Mouse (Mus musculus) limb, embryonic 15.5 days (tissue): Measurements from ENCODE around the gene Clpp. TPM values are rescaled to one million over a fixed set of nuclear protein-coding genes. Genes with fewer than 3 reads are reported as not detected.

Source experiments
- ATAC-seq: fragments of 200-750 bp; cut with Nextera tagmentation; 2 replicates; pipeline ENCODE4 v1.8.0; 2017; ENCODE audit warnings: low read depth, moderate TSS enrichment; ENCODE audit not compliant: insufficient number of reproducible peaks, low FRiP score, low TSS enrichment
- H3K27ac ChIP-seq: fragments of 300-500 bp; sonication (generic); 2 replicates; pipeline ENCODE4 v1.5.1; 2015; ENCODE audit warnings: moderate library complexity, mild to moderate bottlenecking, inconsistent platforms
- H3K27me3 ChIP-seq: fragments of 300-500 bp; sonication (generic); 2 replicates; pipeline ENCODE4 v1.6.1; 2015; ENCODE audit warnings: inconsistent platforms
- H3K36me3 ChIP-seq: fragments of 300-500 bp; sonication (generic); 2 replicates; pipeline ENCODE4 v1.6.1; 2015; ENCODE audit warnings: inconsistent platforms
- H3K4me1 ChIP-seq: fragments of 300-500 bp; sonication (generic); 2 replicates; pipeline ENCODE4 v1.6.1; 2015; ENCODE audit warnings: inconsistent platforms
- H3K4me2 ChIP-seq: fragments of 300-500 bp; sonication (generic); 2 replicates; pipeline ENCODE4 v1.6.1; 2015; ENCODE audit warnings: mild to moderate bottlenecking, inconsistent platforms
- H3K4me3 ChIP-seq: fragments of 300-500 bp; sonication (generic); 2 replicates; pipeline ENCODE4 v1.5.1; 2015; ENCODE audit warnings: mild to moderate bottlenecking, inconsistent platforms
- H3K9ac ChIP-seq: fragments of 300-500 bp; sonication (generic); 2 replicates; pipeline ENCODE4 v1.6.1; 2015; ENCODE audit warnings: inconsistent platforms
- H3K9me3 ChIP-seq: fragments of 300-500 bp; sonication (generic); 2 replicates; pipeline ENCODE4 v1.6.1; 2016; ENCODE audit warnings: inconsistent platforms
- WGBS: fragments of 180-500 bp; shearing (Covaris S2); methylation state at CpG from one replicate; pipeline ENCODE4 v1.1.7; 2015; 5-methylcytosine and 5-hydroxymethylcytosine counted together
- polyA plus RNA-seq: library from polyadenylated mRNA; unstranded; fragments of >200 nt; fragmentation: Nextera tagmentation; extraction: Ambion mirVana; gene quantifications from 2 replicates; pipeline ENCODE4 v1.2.1, GENCODE M21; 2015

Gene Clpp
- polyA plus RNA-seq, 1 experiment from 2014 or later = 136 TPM

DNA sequence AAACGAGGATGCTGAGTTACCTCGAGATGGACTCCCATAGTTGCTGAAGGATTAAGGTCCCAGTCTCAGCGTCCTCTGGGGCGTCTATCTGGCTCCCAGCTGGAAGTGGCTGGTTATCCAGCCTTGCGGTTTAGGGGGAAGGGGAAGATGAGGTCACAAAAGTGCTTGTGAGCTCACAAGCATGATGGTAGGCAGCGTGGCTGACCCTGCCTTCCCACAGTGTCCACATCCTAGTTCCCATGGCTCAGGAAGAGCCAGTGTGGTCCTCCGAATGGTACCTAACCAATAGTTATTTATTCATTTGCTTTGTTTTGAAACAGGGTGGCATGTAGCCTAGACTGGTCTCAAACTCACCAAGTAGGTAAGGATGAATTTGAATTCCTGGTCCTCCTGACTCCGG, 51.4 kb downstream of the Clpp start, which contains the start of gene Slc25a41:
Gene Slc25a41 (minus strand): TSS at position 101 of the 400 bp plus-strand sequence.
- no peak within 1 kb of the TSS for H3K9ac ChIP-seq
- H3K27ac ChIP-seq = no peak within 1 kb of the TSS
- H3K4me1 ChIP-seq = peaks cover 8% of the 10 kb centered on the region; the same call in 1 of the 2 replicates
- no peak within 1 kb of the TSS for H3K4me2 ChIP-seq
- 0 out of 2 replicates have a peak, but pooled peaks cover 3% of the 10 kb centered on the region for H3K9me3 ChIP-seq
- 68% methylated on average over 8 of the region's 8 CpGs for WGBS
- H3K36me3 ChIP-seq = no peaks in the 10 kb centered on the region
- H3K4me3 ChIP-seq = no peak within 1 kb of the TSS
- no peak for ATAC-seq
- peaks cover 15% of the 10 kb centered on the region for H3K27me3 ChIP-seq

Other genes starting within 250 kb of the Clpp start
- 15.2 and 20.5 TPM in 2 replicates for gene Nrtn, start 232.8 kb upstream of the Clpp start, polyA plus RNA-seq
- 43.9 and 45.5 TPM in 2 replicates for gene Dus3l, start 225.5 kb upstream of the Clpp start, polyA plus RNA-seq
- 0.72 and 1.00 TPM in 2 replicates for gene Prr22, start 220.1 kb upstream of the Clpp start, polyA plus RNA-seq
- 6.0 and 6.1 TPM in 2 replicates for gene Rfx2, start 159.3 kb upstream of the Clpp start, polyA plus RNA-seq
- gene Acsbg2, start 115.9 kb upstream of the Clpp start, polyA plus RNA-seq = 0.06 TPM in 1 of 2 replicates, not detected in the other
- 0.16 and 0.24 TPM in 2 replicates for gene 1700061G19Rik, start 114.8 kb upstream of the Clpp start, polyA plus RNA-seq
- gene Mllt1, start 54.9 kb upstream of the Clpp start, polyA plus RNA-seq = 43.6 and 50.5 TPM in 2 replicates
- 20.5 and 24.0 TPM in 2 replicates for gene Acer1, start 8.2 kb upstream of the Clpp start, polyA plus RNA-seq
- gene Alkbh7, start 7.0 kb downstream of the Clpp start, polyA plus RNA-seq = 36.3 and 39.0 TPM in 2 replicates
- 0.42 TPM in 1 of 2 replicates, not detected in the other for gene Pspn, start 9.7 kb downstream of the Clpp start, polyA plus RNA-seq
- 62.0 and 75.6 TPM in 2 replicates for gene Gtf2f1, start 21.0 kb downstream of the Clpp start, polyA plus RNA-seq
- gene Gm17949, start 21.2 kb downstream of the Clpp start, polyA plus RNA-seq = 0.37 and 0.40 TPM in 2 replicates
- gene Khsrp, start 41.2 kb downstream of the Clpp start, polyA plus RNA-seq = 24.2 and 35.9 TPM in 2 replicates
- not detected in 2 replicates for gene Slc25a41, start 51.3 kb downstream of the Clpp start, polyA plus RNA-seq
- gene Crb3, start 68.8 kb downstream of the Clpp start, polyA plus RNA-seq = 9.7 and 11.4 TPM in 2 replicates
- 5.5 and 5.7 TPM in 2 replicates for gene Slc25a23, start 69.6 kb downstream of the Clpp start, polyA plus RNA-seq
- 1.6 and 2.2 TPM in 2 replicates for gene Dennd1c, start 88.2 kb downstream of the Clpp start, polyA plus RNA-seq
- 8.4 and 10.0 TPM in 2 replicates for gene Tubb4a, start 97.5 kb downstream of the Clpp start, polyA plus RNA-seq
- 7.6 and 8.7 TPM in 2 replicates for gene Tnfsf9, start 115.0 kb downstream of the Clpp start, polyA plus RNA-seq
- not detected in 2 replicates for gene Cd70, start 159.5 kb downstream of the Clpp start, polyA plus RNA-seq
- gene Tnfsf14, start 203.9 kb downstream of the Clpp start, polyA plus RNA-seq = 0.08 and 0.15 TPM in 2 replicates
- gene C3, start 237.8 kb downstream of the Clpp start, polyA plus RNA-seq = 1.5 and 1.8 TPM in 2 replicates